Mouse (Mus musculus): ENCODE measurements around the gene E130114P18Rik.

The E130114P18Rik gene

GRCm38 (mm10) chr4:97777706-97778176 lies at the start of gene E130114P18Rik:
Gene E130114P18Rik, minus strand, starts transcription at chr4:97778078.
- DNase-seq (ENCODE audit: low read depth, low spot score), result no peak

- no peak for DNase-seq (ENCODE audit: low read depth, low spot score)
Measured at GRCm38 (mm10) chr4:97827115-97827514, 49.2 kb upstream of the E130114P18Rik start.

GRCm38 (mm10) chr4:97825841-97826240 lies 48.0 kb upstream of the E130114P18Rik start:
- DNase-seq (ENCODE audit: low read depth, low spot score), result no peak

- no peak for DNase-seq (ENCODE audit: low read depth, low spot score)
Measured at GRCm38 (mm10) chr4:97825432-97825831, 47.6 kb upstream of the E130114P18Rik start.

GRCm38 (mm10) chr4:97824451-97824850 lies 46.6 kb upstream of the E130114P18Rik start:
- DNase-seq (ENCODE audit: low read depth, low spot score), result no peak

- no peak for DNase-seq (ENCODE audit: low read depth, low spot score)
Measured at GRCm38 (mm10) chr4:97823512-97823911, 45.6 kb upstream of the E130114P18Rik start.

GRCm38 (mm10) chr4:97821556-97822251 lies 43.8 kb upstream of the E130114P18Rik start:
- DNase-seq (ENCODE audit: low read depth, low spot score), result no peak

- no peak for DNase-seq (ENCODE audit: low read depth, low spot score)
Measured at GRCm38 (mm10) chr4:97820474-97821259, 42.8 kb upstream of the E130114P18Rik start.

- no peak for DNase-seq (ENCODE audit: low read depth, low spot score)
Measured at GRCm38 (mm10) chr4:97819101-97819500, 41.2 kb upstream of the E130114P18Rik start.

- no peak for DNase-seq (ENCODE audit: low read depth, low spot score)
Measured at GRCm38 (mm10) chr4:97818498-97818897, 40.6 kb upstream of the E130114P18Rik start.

GRCm38 (mm10) chr4:97817741-97818140 lies 39.9 kb upstream of the E130114P18Rik start:
- DNase-seq (ENCODE audit: low read depth, low spot score), result no peak

GRCm38 (mm10) chr4:97816753-97817152 lies 38.9 kb upstream of the E130114P18Rik start:
- no peak for DNase-seq (ENCODE audit: low read depth, low spot score)

- DNase-seq (ENCODE audit: low read depth, low spot score), result no peak
Measured at GRCm38 (mm10) chr4:97816001-97816400, 38.1 kb upstream of the E130114P18Rik start.

- no peak for DNase-seq (ENCODE audit: low read depth, low spot score)
Measured at GRCm38 (mm10) chr4:97814515-97814914, 36.6 kb upstream of the E130114P18Rik start.

- no peak for DNase-seq (ENCODE audit: low read depth, low spot score)
Measured at GRCm38 (mm10) chr4:97813996-97814395, 36.1 kb upstream of the E130114P18Rik start.

- no peak for DNase-seq (ENCODE audit: low read depth, low spot score)
Measured at GRCm38 (mm10) chr4:97813035-97813434, 35.2 kb upstream of the E130114P18Rik start.

GRCm38 (mm10) chr4:97810348-97810939 lies 32.6 kb upstream of the E130114P18Rik start:
- no peak for DNase-seq (ENCODE audit: low read depth, low spot score)

GRCm38 (mm10) chr4:97809582-97810295 lies 31.9 kb upstream of the E130114P18Rik start:
- DNase-seq (ENCODE audit: low read depth, low spot score), result no peak

GRCm38 (mm10) chr4:97808885-97809284 lies 31.0 kb upstream of the E130114P18Rik start:
- no peak for DNase-seq (ENCODE audit: low read depth, low spot score)

- DNase-seq (ENCODE audit: low read depth, low spot score), result no peak
Measured at GRCm38 (mm10) chr4:97806924-97807323, 29.0 kb upstream of the E130114P18Rik start.

- no peak for DNase-seq (ENCODE audit: low read depth, low spot score)
Measured at GRCm38 (mm10) chr4:97805896-97806808, 28.3 kb upstream of the E130114P18Rik start.

Measured in brain, embryonic 18.5 days (tissue).